Mouse (Mus musculus): Measurements from ENCODE around the gene A730061H03Rik. TPM values are rescaled to one million over a fixed set of nuclear protein-coding genes. Genes with fewer than 3 reads are reported as not detected.
A peak's percentile ranks its signal among the peaks of the same experiment; 100 is the strongest.

The A730061H03Rik gene
- polyA plus RNA-seq, 1 experiment from 2014 or later = not detected

- Histone ChIP-seq H3K9ac (no peak overlapping the region), H3K4me1 (peaks cover 15% of the 10 kb centered on the region), H3K4me3 (replicated peaks) (no peak overlapping the region), H3K27ac (no peak overlapping the region), H3K36me3 (replicated peaks) (no peaks in the 10 kb centered on the region), H3K9me3 (no peaks in the 10 kb centered on the region), H3K27me3 (0 out of 2 replicates have a peak, but pooled peaks cover 3% of the 10 kb centered on the region), H3K4me2 (no peak overlapping the region)
- no peak for ATAC-seq (ENCODE audit: low FRiP score)
- 61% methylated on average over 6 of the region's 6 CpGs for WGBS
These were observed 24.0 kb downstream of the A730061H03Rik start for GRCm38 (mm10) chr14:55536116-55536745.

GRCm38 (mm10) chr14:55527940-55528339 is 32.3 kb downstream of the A730061H03Rik start:
- Histone ChIP-seq H3K27me3 (peaks cover 15% of the 10 kb centered on the region), H3K4me1 (no peaks in the 10 kb centered on the region), H3K27ac (no peak overlapping the region), H3K9me3 (no peaks in the 10 kb centered on the region), H3K4me3 (replicated peaks) (no peak overlapping the region), H3K9ac (no peak overlapping the region), H3K4me2 (no peak overlapping the region), H3K36me3 (replicated peaks) (no peaks in the 10 kb centered on the region)
- WGBS = 18% methylated on average over 3 of the region's 3 CpGs
- no peak for ATAC-seq (ENCODE audit: low FRiP score)

DNA sequence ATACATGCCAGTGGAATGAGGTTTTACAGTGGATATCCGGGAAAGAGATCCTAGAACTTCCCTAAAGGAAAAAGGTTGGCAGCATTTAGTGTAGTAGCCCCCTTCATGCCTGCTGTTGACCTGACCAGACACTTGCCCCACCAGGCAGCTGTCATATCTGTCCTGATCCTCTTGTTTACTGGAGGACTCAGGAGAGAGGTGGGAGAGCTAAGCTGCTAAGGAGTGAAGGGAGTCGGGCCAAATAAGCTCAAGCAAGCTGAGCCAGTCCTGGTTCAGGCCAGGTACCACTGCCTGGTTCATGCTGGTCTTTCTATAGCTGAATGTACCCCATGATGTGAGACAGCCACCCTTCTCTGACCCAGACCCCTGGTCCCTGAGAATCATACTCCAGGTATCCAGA is 33.5 kb downstream of the A730061H03Rik start:
- ATAC-seq (ENCODE audit: low FRiP score) = no peak
- Histone ChIP-seq H3K4me2 (no peak overlapping the region), H3K4me1 (no peaks in the 10 kb centered on the region), H3K9me3 (no peaks in the 10 kb centered on the region), H3K27me3 (peaks cover 28% of the 10 kb centered on the region), H3K4me3 (replicated peaks) (no peak overlapping the region), H3K36me3 (replicated peaks) (no peaks in the 10 kb centered on the region), H3K27ac (no peak overlapping the region), H3K9ac (no peak overlapping the region)
- WGBS = 82% methylated on average over 2 of the region's 2 CpGs

GRCm38 (mm10) chr14:55524785-55525184 is 35.4 kb downstream of the A730061H03Rik start, which contains the start of gene Nrl:
Nrl (minus strand) TSS chr14:55524981.
- no peak for ATAC-seq (ENCODE audit: low FRiP score)
- Histone ChIP-seq H3K4me3 (replicated peaks) (no peak within 1 kb of the TSS), H3K9ac (no peak within 1 kb of the TSS), H3K27me3 (peaks cover 40% of the 10 kb centered on the region), H3K36me3 (replicated peaks) (no peaks in the 10 kb centered on the region), H3K27ac (no peak within 1 kb of the TSS), H3K4me1 (0 out of 2 replicates have a peak, but pooled peaks cover 8% of the 10 kb centered on the region), H3K4me2 (no peak within 1 kb of the TSS), H3K9me3 (no peaks in the 10 kb centered on the region)
- WGBS = 46% methylated on average over 8 of the region's 8 CpGs

DNA sequence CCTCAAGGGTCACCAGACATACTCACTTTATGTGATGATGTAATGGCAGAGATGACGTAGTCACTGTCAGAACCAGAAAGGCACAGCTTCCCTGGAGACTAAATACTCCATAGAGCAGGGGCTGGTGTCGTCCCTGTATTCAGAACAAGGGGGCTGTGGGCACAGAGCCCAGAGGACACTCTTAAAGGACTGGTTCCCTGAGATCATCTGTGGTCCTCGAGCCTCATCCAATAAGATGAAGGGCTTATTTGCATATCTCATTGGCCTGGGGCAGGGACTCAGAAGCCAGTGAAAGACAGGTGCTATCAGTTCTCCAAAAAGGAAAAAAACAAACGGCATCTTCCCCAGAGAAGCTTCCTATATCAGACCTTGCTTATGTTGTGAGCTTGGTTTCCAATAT is 36.1 kb downstream of the A730061H03Rik start:
- H3K9ac ChIP-seq = no peak overlapping the region
- H3K27ac ChIP-seq = no peak overlapping the region
- peaks cover 15% of the 10 kb centered on the region for H3K4me1 ChIP-seq
- no peak overlapping the region for H3K4me2 ChIP-seq
- H3K9me3 ChIP-seq = no peaks in the 10 kb centered on the region
- no peaks in the 10 kb centered on the region for H3K36me3 ChIP-seq (replicated peaks)
- ATAC-seq (ENCODE audit: low FRiP score) = no peak
- 67% methylated on average over 4 of the region's 4 CpGs for WGBS
- H3K4me3 ChIP-seq (replicated peaks) = no peak overlapping the region
- H3K27me3 ChIP-seq = peaks cover 42% of the 10 kb centered on the region

DNA sequence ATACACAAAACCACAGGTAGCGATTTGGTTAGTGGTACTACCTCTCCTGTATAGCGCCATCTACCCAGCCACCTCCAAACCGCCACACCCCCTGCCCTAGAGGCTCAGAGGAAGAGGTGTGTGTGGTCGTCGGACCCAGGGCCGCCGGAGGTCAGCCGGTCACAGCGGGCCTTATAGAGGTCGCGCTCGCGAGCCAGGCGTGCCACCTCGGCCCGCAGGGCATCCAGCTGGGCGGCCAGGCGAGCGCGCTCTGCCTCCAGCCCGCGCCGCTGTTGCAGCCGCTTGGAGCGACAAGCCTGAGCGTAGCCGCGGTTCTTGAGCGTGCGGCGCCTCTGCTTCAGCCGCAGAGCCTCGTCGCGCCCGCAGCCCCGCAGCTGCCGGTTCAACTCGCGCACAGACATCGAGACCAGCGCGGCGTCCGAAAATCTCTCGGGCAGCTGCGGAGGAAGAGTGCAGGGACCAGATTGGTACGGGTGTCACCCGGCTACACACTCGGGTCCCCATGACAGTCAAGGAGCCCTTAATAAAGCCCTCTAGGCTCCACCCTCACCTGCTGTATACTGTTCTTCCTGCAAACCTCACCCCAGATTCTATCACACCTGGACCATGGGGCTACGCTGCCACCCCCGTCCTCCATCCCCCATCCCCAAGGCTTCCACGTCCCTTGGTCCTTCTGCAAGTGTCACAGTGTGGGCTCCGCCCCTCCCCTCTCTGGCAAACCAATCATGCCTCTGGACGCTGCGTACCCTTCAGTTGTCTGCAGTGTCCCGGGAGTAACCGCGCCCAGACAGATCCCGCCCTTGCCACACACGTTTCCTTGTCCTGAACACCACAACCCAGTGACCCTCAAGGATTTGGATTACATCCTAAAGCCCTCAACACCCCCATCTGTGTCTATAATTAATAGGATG is 39.5 kb downstream of the A730061H03Rik start:
- H3K4me1 ChIP-seq = peaks cover 23% of the 10 kb centered on the region
- H3K27ac ChIP-seq = no peak overlapping the region
- peak overlapping the region; percentile 47 for H3K4me3 ChIP-seq (replicated peaks)
- no peaks in the 10 kb centered on the region for H3K9me3 ChIP-seq
- peaks cover 45% of the 10 kb centered on the region for H3K27me3 ChIP-seq
- peak overlapping the region; percentile 96 for H3K4me2 ChIP-seq
- H3K9ac ChIP-seq = peak overlapping the region; percentile 48
- under 1% methylated on average over 61 of the region's 61 CpGs for WGBS
- no peaks in the 10 kb centered on the region for H3K36me3 ChIP-seq (replicated peaks)
- ATAC-seq (ENCODE audit: low FRiP score) = peak; percentile 59

DNA sequence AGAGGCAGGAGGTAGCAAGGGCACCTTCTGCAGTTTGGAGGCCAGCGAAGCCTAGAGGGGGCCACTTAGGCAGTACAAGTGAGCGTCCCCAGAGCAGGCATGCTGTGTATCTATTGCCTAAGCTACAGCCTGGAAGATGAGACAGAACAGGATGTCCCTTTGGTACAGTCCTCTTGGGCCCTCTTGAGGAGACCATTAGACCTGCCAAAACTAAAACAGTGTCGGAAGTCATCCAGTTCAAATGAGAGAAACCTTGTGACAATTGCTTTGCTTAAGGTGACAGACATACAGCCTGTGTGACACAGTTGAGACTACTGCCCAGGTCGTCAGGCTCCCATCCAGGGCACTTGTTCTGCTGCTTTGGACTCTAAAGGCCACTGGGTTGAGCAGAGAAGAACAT is 40.6 kb downstream of the A730061H03Rik start:
- Histone ChIP-seq H3K4me1 (peaks cover 23% of the 10 kb centered on the region), H3K4me3 (replicated peaks) (no peak overlapping the region), H3K27ac (no peak overlapping the region), H3K9me3 (no peaks in the 10 kb centered on the region), H3K4me2 (no peak overlapping the region), H3K27me3 (peaks cover 50% of the 10 kb centered on the region), H3K36me3 (replicated peaks) (no peaks in the 10 kb centered on the region), H3K9ac (no peak overlapping the region)
- no peak for ATAC-seq (ENCODE audit: low FRiP score)
- 58% methylated on average over 4 of the region's 4 CpGs for WGBS

DNA sequence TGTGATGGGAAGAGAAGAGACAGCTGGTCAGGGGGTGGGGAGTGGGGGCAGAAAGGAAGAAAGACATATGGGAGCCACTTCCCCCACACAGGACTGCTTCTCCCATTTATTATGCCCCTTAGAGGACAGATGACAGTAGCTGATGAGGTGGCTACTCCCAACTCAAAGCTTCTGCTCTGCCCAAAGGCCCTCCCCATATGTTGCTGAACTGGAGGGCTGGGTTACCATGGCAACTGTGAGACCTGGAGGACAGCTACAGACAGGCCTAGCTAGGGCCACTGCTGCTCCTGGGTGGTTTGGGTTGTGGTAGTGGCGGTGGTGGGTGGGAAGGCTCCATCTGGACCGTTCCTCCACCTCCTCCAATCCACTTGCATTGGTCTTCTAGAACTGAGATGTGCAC is 41.3 kb downstream of the A730061H03Rik start:
- Histone ChIP-seq H3K36me3 (replicated peaks) (no peaks in the 10 kb centered on the region), H3K27me3 (peaks cover 50% of the 10 kb centered on the region), H3K27ac (no peak overlapping the region), H3K9ac (no peak overlapping the region), H3K9me3 (no peaks in the 10 kb centered on the region), H3K4me2 (no peak overlapping the region), H3K4me3 (replicated peaks) (no peak overlapping the region), H3K4me1 (peaks cover 23% of the 10 kb centered on the region)
- ATAC-seq (ENCODE audit: low FRiP score) = peak; percentile 80
- 55% methylated on average over 2 of the region's 2 CpGs for WGBS

DNA sequence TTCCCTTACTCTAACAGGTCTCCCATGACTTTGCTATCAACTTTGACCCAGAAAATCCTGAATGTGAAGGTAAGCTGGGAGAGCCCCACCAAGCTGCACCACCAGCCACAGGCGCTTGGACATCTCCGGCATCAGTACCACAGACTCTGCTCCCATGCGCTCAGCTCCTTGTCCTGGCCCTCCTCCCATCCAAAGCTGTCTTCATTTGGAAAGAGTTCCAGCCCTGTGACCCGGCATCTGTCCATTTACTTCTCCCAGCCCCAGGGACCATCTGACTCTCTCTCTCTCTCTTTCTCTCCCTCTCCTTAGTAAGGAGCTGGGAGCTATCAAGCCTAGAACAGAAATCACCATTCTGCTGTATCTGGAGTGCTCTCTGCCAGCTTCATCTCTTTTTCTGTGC is 44.4 kb downstream of the A730061H03Rik start:
- Histone ChIP-seq H3K9ac (no peak overlapping the region), H3K4me3 (replicated peaks) (no peak overlapping the region), H3K4me1 (peaks cover 25% of the 10 kb centered on the region), H3K4me2 (no peak overlapping the region), H3K27me3 (peaks cover 35% of the 10 kb centered on the region), H3K9me3 (no peaks in the 10 kb centered on the region), H3K27ac (no peak overlapping the region), H3K36me3 (replicated peaks) (no peaks in the 10 kb centered on the region)
- WGBS = 90% methylated on average over 4 of the region's 4 CpGs
- no peak for ATAC-seq (ENCODE audit: low FRiP score)

DNA sequence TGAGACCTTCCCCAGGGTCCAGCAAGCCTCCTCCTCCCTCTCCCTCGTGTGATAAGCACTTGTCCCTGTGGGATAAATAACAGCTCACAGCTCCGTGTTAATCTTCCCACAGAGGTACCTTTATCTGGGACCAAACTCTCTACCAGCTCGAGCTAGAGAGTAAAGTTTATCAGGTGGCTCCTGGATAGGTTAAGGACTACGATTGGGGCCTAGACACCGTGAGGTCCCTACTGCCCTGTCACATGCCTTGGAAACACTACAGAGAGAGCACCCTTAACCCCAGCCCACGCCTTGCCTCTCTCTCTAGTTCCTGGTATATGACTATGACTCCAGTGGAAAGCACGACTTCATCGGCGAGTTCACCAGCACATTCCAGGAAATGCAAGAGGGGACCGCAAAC is 46.3 kb downstream of the A730061H03Rik start:
- no peak overlapping the region for H3K27ac ChIP-seq

GRCm38 (mm10) chr14:55511037-55511436 is 49.2 kb downstream of the A730061H03Rik start:
- H3K9me3 ChIP-seq = no peaks in the 10 kb centered on the region
- no peak for ATAC-seq (ENCODE audit: low FRiP score)
- no peak overlapping the region for H3K9ac ChIP-seq
- peaks cover 8% of the 10 kb centered on the region; the same call in 1 of the 2 replicates for H3K4me1 ChIP-seq
- peaks cover 18% of the 10 kb centered on the region for H3K27me3 ChIP-seq
- WGBS = 75% methylated on average over 7 of the region's 7 CpGs
- no peak overlapping the region for H3K27ac ChIP-seq
- no peaks in the 10 kb centered on the region; the same call in 1 of the 2 replicates for H3K36me3 ChIP-seq (replicated peaks)
- no peak overlapping the region for H3K4me2 ChIP-seq
- H3K4me3 ChIP-seq (replicated peaks) = no peak overlapping the region

More for the DNA sequence above, 46.3 kb downstream of the A730061H03Rik start:
- H3K27me3 ChIP-seq = peaks cover 20% of the 10 kb centered on the region
- H3K4me2 ChIP-seq = no peak overlapping the region
- H3K4me3 ChIP-seq (replicated peaks) = no peak overlapping the region
- WGBS = 71% methylated on average over 10 of the region's 10 CpGs
- H3K36me3 ChIP-seq (replicated peaks) = no peaks in the 10 kb centered on the region
- peaks cover 11% of the 10 kb centered on the region for H3K4me1 ChIP-seq
- no peaks in the 10 kb centered on the region for H3K9me3 ChIP-seq
- no peak for ATAC-seq (ENCODE audit: low FRiP score)
- no peak overlapping the region for H3K9ac ChIP-seq

DNA sequence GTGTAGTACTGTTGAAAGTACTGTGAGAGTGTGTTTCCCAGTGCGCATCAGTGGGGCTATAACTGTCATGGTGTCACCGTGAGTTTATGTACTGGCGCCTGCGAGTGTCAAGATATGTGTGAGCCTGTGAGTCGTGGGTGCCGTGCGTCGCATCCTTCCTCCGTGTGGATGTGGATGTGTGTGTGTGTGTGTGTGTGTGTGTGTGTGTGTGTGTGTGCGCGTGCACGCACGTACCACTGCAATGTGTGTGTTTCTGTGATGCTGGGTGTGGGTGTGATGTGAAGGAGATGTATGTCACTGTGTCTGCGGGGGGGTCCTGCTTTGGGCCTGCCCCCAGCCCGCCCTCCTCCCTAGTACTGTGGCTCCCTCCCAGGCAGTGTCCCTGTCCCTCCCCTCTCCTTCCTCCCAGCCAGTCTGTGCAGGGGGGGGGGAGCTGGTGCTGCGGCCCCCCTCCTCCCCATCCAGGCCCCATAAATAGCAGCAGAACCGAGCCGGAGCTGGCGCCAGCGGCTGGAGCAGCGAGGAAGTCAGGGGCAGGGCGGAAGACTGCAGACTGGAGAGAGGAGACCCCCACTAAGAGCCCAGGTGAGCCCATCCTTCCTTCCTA is 50.0 kb downstream of the A730061H03Rik start, which contains the start of gene Cpne6:
Cpne6 (plus strand) TSS at position 321 of the 607 bp plus-strand sequence.
- H3K9ac ChIP-seq = no peak within 1 kb of the TSS
- no peak within 1 kb of the TSS for H3K4me2 ChIP-seq
- no peak for ATAC-seq (ENCODE audit: low FRiP score)
- H3K4me3 ChIP-seq (replicated peaks) = no peak within 1 kb of the TSS
- WGBS = 70% methylated on average over 21 of the region's 22 CpGs
- H3K27me3 ChIP-seq = peaks cover 13% of the 10 kb centered on the region
- H3K27ac ChIP-seq = no peak within 1 kb of the TSS
- H3K4me1 ChIP-seq = peaks cover 8% of the 10 kb centered on the region; the same call in 1 of the 2 replicates
- no peaks in the 10 kb centered on the region; the same call in 1 of the 2 replicates for H3K36me3 ChIP-seq (replicated peaks)
- no peaks in the 10 kb centered on the region for H3K9me3 ChIP-seq
